Mouse (Mus musculus) liver, postnatal 0 days (tissue): ENCODE data around the gene Ccdc124. TPM values are rescaled to one million over a fixed set of nuclear protein-coding genes. Genes with fewer than 3 reads are reported as not detected.

Source experiments
- ATAC-seq: fragments of 200-750 bp; cut with Nextera tagmentation; 2 replicates; pipeline ENCODE4 v1.8.0; 2017; ENCODE audit warnings: mild to moderate bottlenecking, moderate library complexity
- DNase-seq: peaks from one replicate; pipeline ENCODE4 v3.0.0-alpha.2; 2016
- H3K27ac ChIP-seq: fragments of 300-500 bp; sonication (generic); 2 replicates; pipeline ENCODE4 v1.5.1; 2014; ENCODE audit warnings: antibody characterized with exemption, moderate library complexity, mild to moderate bottlenecking, low read depth
- H3K27me3 ChIP-seq: fragments of 300-500 bp; sonication (generic); 2 replicates; pipeline ENCODE4 v1.6.1; 2014; ENCODE audit warnings: low read length, control low read depth, mixed read lengths; ENCODE audit not compliant: insufficient read depth
- H3K36me3 ChIP-seq: fragments of 300-500 bp; sonication (generic); replicated peaks from 2 replicates; pipeline ENCODE4 v1.6.1; 2014; ENCODE audit warnings: mild to moderate bottlenecking, control low read depth, low read length, moderate library complexity, mixed read lengths; ENCODE audit not compliant: insufficient read depth
- H3K4me1 ChIP-seq: fragments of 300-500 bp; sonication (generic); 2 replicates; pipeline ENCODE4 v1.6.1; 2014; ENCODE audit warnings: antibody characterized with exemption, mild to moderate bottlenecking, control low read depth; ENCODE audit not compliant: insufficient read depth
- H3K4me2 ChIP-seq: fragments of 300-500 bp; sonication (generic); 2 replicates; pipeline ENCODE4 v1.6.1; 2014; ENCODE audit warnings: low read depth, mild to moderate bottlenecking, low read length, moderate library complexity, mixed read lengths
- H3K4me3 ChIP-seq: fragments of 300-500 bp; sonication (generic); 2 replicates; pipeline ENCODE4 v1.5.1; 2014; ENCODE audit warnings: low read depth, low read length
- H3K9ac ChIP-seq: fragments of 300-500 bp; sonication (generic); replicated peaks from 2 replicates; pipeline ENCODE4 v1.6.1; 2014; ENCODE audit warnings: mild to moderate bottlenecking, moderate library complexity
- H3K9me3 ChIP-seq: fragments of 300-500 bp; sonication (generic); 2 replicates; pipeline ENCODE4 v1.6.1; 2016; ENCODE audit warnings: mild to moderate bottlenecking, control low read depth, low read length, mixed read lengths
- CTCF ChIP-seq: sonication (generic); IDR thresholded peaks from 2 replicates; pipeline ENCODE4 v1.5.1; 2016; ENCODE audit warnings: antibody characterized with exemption, low read depth
- EP300 ChIP-seq: IDR thresholded peaks from 2 replicates; pipeline ENCODE4 v1.6.1; 2016; ENCODE audit warnings: antibody characterized with exemption, low read depth, mild to moderate bottlenecking
- WGBS: fragments of 180-500 bp; shearing (Covaris S2); extraction: QIAGEN DNeasy Blood & Tissue Kit; methylation state at CpG from one replicate; pipeline ENCODE4 v1.1.7; 2014; ENCODE audit not compliant: insufficient replicate concordance; 5-methylcytosine and 5-hydroxymethylcytosine counted together
- polyA plus RNA-seq: library from polyadenylated mRNA; unstranded; fragments of >200 nt; fragmentation: Nextera tagmentation; extraction: Ambion mirVana; gene quantifications from 2 replicates; pipeline ENCODE4 v1.2.1, GENCODE M21; 2015

Gene Ccdc124
- polyA plus RNA-seq, 1 experiment from 2014 or later: 37.9 TPM

DNA sequence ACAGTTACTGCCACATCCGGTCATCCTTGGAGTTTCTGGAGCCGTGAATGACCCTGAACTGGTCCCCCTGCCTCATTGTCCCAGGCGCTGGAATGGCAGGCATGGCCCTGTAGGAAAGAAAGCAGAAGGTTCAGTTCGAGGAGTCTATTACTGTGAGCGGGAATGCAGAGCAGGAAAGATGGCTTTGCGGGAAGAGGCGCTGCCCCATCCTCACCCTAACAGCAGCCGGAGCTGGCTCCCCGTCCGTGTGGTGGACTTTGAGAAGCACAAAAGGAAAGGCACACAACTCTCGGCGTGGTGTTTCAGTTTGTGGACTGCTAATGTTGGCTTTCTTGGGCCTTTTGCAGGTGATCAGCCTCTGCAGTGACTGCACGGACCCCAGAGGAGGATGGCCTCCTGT lies 706 bp upstream of the Ccdc124 start:
- H3K4me2 ChIP-seq: no peak overlapping the region
- ATAC-seq (no peak), DNase-seq (no peak)
- H3K27ac ChIP-seq: no peak overlapping the region
- no peak overlapping the region for H3K4me3 ChIP-seq
- H3K36me3 ChIP-seq: no peaks in the 10 kb centered on the region
- no peaks in the 10 kb centered on the region for H3K9me3 ChIP-seq
- WGBS: 86% methylated on average over 13 of the region's 13 CpGs
- H3K27me3 ChIP-seq: no peaks in the 10 kb centered on the region
- TF ChIP-seq EP300 (no peak), CTCF (no peak)
- H3K4me1 ChIP-seq: peaks cover 7% of the 10 kb centered on the region
- H3K9ac ChIP-seq: no peak overlapping the region

DNA sequence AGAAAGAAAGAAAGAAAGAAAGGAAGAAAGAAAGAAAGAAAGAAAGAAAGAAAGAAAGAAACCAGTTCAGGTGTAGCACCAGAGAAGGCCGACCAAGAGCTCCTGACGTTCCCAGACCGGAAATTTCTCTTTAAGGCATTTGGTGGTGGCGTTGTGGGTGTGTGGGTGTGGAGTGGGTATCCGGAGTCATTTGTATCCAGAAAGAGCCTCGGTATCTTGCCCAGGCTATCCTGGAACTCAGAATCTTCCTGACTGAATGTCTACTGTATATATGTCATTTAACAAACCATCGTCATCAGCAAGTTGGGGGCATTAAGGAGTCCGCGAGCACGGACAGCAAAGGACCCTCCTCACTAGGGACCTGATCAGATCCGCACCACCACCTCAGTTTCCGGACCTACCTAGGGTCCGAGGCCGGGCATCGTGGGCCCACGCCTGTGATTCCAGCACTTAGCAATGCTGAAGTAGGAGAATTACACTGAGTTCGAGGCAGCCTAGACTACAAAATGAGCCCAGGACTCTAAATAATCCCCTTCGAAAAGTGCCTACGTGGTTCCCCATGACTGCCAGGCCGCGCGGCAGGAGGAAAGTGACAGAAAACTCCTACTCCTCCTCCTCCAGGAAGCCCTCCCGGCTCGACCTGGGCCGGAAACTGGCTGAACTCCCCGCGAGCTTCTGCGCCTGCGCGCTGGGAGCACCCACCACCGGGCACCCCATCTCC lies 932 bp downstream of the Ccdc124 start:
- peaks cover 5% of the 10 kb centered on the region; the same call in 1 of the 2 replicates for H3K36me3 ChIP-seq
- WGBS: 3% methylated on average over 31 of the region's 31 CpGs
- H3K4me2 ChIP-seq: peak overlapping the region; percentile 98

DNA sequence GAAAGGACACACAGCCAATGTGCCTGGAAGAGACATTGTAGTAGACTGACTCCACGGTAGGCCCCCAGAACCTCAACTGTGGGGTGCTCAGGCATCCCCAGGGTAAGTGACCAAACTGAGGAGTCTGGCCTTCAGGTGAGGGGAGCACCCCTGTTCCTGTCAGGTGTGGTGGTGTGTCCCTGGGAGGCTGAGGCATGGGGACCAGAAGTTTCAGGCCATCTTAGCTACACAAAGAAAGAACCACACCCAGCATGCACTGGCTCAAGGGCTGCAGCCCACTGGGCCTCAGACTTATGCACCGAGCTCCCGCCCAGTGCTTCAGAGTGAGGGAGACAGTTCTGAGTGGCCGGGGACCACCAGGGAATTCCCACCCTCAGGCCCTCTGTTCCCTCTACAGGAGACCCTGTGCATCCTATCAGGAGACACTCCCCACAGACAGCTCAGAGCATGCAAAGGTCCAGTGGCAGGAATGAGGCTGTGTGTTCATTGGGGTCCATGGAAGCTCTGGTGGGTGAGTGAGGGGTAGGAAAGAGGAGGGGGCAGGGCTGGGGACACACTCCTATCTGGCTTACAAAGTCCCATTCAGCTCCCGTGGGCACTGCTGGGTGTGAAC lies 2.4 kb downstream of the Ccdc124 start:
- H3K9ac ChIP-seq: no peak overlapping the region

More for the DNA sequence above, 932 bp downstream of the Ccdc124 start:
- Histone ChIP-seq H3K27ac (peak overlapping the region; percentile 58), H3K4me3 (peak overlapping the region; percentile 62), H3K27me3 (no peaks in the 10 kb centered on the region), H3K4me1 (peaks cover 22% of the 10 kb centered on the region), H3K9me3 (no peaks in the 10 kb centered on the region), H3K9ac (peak overlapping the region; percentile 73)
- DNase-seq: no peak
- TF ChIP-seq CTCF (no peak), EP300 (no peak)
- ATAC-seq: no peak

DNA sequence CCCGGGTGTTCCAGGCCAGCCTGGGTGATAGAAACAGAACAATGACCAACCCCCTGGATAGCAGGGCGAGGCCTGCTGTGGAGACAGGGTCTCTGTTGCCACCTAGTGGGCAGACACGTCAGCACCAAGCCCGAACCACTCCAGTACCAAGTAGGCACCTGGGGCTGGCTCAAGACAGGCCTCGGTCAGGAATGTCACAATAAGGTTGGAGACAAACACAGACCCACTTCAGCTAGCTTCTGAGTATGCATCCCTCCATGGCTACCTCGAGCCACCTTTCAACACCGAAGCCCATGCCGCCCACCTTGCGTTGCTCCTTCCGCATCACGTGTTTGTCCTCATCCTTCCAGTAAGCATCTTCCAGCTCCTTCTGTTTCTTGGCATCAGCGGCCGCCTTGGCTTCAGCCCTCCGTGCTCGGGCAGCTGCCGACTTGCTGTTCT lies 4.1 kb downstream of the Ccdc124 start:
- WGBS: 49% methylated on average over 16 of the region's 16 CpGs
- no peak for TF ChIP-seq EP300
- TF ChIP-seq CTCF: peak; percentile 98
- H3K9ac ChIP-seq: no peak overlapping the region
- no peak overlapping the region for H3K4me3 ChIP-seq
- H3K9me3 ChIP-seq: no peaks in the 10 kb centered on the region
- H3K4me2 ChIP-seq: no peak overlapping the region
- DNase-seq (peak; percentile 82), ATAC-seq (no peak)
- H3K27ac ChIP-seq: no peak overlapping the region
- H3K27me3 ChIP-seq: peaks cover 7% of the 10 kb centered on the region
- H3K36me3 ChIP-seq: peaks cover 7% of the 10 kb centered on the region; the same call in 1 of the 2 replicates
- H3K4me1 ChIP-seq: peaks cover 34% of the 10 kb centered on the region

More for the DNA sequence above, 2.4 kb downstream of the Ccdc124 start:
- ATAC-seq (no peak), DNase-seq (no peak)
- H3K4me2 ChIP-seq: no peak overlapping the region
- no peak overlapping the region for H3K27ac ChIP-seq
- peaks cover 22% of the 10 kb centered on the region for H3K4me1 ChIP-seq
- whole genome bisulfite sequencing: 75% methylated on average over 5 of the region's 5 CpGs
- peaks cover 7% of the 10 kb centered on the region; the same call in 1 of the 2 replicates for H3K36me3 ChIP-seq
- no peak for TF ChIP-seq CTCF
- TF ChIP-seq EP300: no peak
- no peak overlapping the region for H3K4me3 ChIP-seq
- H3K9me3 ChIP-seq: no peaks in the 10 kb centered on the region
- no peaks in the 10 kb centered on the region for H3K27me3 ChIP-seq

DNA sequence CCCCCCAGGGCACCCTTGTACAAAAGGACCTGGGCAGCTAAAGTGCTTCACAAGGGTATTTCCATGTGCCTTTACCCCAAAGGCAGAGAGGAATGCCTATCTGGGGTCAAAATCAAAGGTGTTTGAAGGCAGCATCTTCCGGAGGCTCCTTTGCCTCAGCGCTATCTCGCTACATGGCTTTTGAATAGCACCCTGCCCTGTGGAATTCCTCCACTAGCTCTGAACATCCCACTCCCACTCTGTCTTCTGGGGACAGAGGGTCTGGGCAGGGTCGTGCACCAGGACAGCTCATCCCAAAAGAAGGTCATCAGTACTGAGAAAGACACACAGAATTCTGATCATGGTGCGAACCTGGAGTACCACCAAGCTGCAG lies 4.5 kb downstream of the Ccdc124 start:
- H3K9ac ChIP-seq: no peak overlapping the region
- H3K36me3 ChIP-seq: peaks cover 7% of the 10 kb centered on the region; the same call in 1 of the 2 replicates
- H3K27me3 ChIP-seq: peaks cover 11% of the 10 kb centered on the region
- no peak overlapping the region for H3K27ac ChIP-seq
- ATAC-seq (no peak), DNase-seq (no peak)
- peak overlapping the region; percentile 71 for H3K4me2 ChIP-seq
- TF ChIP-seq CTCF (no peak), EP300 (no peak)
- H3K9me3 ChIP-seq: no peaks in the 10 kb centered on the region
- peaks cover 39% of the 10 kb centered on the region for H3K4me1 ChIP-seq
- H3K4me3 ChIP-seq: no peak overlapping the region
- WGBS: 54% methylated on average over 5 of the region's 5 CpGs

DNA sequence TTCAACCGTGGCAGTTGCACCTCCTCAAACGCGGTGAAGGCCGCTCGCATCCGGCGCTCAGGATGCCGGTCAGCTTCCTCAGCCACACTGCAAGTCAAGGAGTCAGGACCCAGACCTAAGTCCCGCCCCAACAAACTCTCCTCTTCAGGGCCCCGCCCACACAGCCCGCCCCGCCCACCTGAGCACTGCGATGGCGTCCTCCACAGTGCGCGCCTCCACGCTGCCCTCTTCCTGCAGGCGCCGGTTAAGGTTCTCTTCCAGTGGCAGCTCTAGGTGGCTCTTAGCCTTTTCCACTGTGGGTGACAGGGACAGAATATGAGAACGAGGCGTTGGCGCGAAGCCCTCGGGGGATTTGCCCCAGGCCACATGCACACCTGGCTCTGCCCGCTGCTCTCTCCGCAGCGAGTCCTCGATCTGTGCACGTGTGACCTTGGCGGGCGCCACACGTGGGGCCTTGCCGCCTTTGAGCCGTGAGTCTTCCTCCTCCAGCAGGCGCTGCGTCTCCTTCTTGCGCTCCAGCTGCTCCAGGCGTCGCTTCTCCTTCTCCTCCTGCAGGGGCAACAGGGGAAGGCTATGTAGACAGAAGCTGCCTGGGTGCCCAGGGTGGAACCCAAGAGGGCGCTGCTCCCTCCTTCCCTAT lies 5.1 kb downstream of the Ccdc124 start:
- TF ChIP-seq EP300 (no peak), CTCF (peak; percentile 47)
- Histone ChIP-seq H3K9ac (peak overlapping the region; percentile 33; the same call in 1 of the 2 replicates), H3K4me2 (peak overlapping the region; percentile 71), H3K27me3 (peaks cover 16% of the 10 kb centered on the region), H3K27ac (no peak overlapping the region), H3K9me3 (no peaks in the 10 kb centered on the region), H3K36me3 (peaks cover 7% of the 10 kb centered on the region; the same call in 1 of the 2 replicates), H3K4me1 (peaks cover 44% of the 10 kb centered on the region), H3K4me3 (peak overlapping the region; percentile 29)
- WGBS: 32% methylated on average over 40 of the region's 40 CpGs
- 0 out of 2 replicates have a peak, but pooled peaks have one; percentile 9 for ATAC-seq
- DNase-seq: peak; percentile 85
